ENCODE assay signal across 35 mouse cellular contexts in the genomic region with DNA sequence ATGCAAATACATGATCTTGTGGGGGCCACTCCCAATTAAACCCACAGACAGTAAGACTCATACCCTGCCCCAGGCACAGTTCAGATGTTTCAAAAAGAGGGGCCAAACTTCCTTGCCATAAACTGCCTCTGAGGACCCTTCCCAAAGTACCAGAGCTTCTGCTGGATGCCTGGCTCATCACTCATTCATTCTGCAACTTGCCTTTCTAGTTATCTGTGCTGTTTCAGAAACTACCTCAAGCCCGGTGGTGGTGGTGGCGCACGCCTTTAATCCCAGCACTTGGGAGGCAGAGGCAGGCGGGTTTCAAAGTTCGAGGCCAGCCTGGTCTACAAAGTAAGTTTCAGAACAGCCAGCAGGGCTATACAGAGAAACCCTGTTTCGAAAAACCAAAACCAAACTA. TPM values are rescaled to one million over a fixed set of nuclear protein-coding genes. Genes with fewer than 3 reads are reported as not detected.
"Had no signal": no experiment of that assay in that cellular context is flagged by ENCODE, and none has a peak within 500 bp of the region (broad histone marks: within the 10 kb centered on the region; RNA-seq: fewer than 3 reads in every experiment).

No protein-coding gene starts in this region.

- H3K4me3 ChIP-seq: embryonic facial prominence, embryonic 10.5 days; embryonic facial prominence, embryonic 12.5 days; embryonic facial prominence, embryonic 13.5 days; embryonic facial prominence, embryonic 15.5 days; erythroblast, embryonic 14.5 days; forebrain, embryonic 10.5 days; forebrain, embryonic 12.5 days; forebrain, embryonic 13.5 days; forebrain, embryonic 15.5 days; gastrocnemius, adult 2 months; heart, adult 2 months had no signal

- H3K36me3 ChIP-seq: embryonic facial prominence, embryonic 10.5 days; embryonic facial prominence, embryonic 12.5 days; embryonic facial prominence, embryonic 13.5 days; embryonic facial prominence, embryonic 15.5 days; forebrain, embryonic 10.5 days; forebrain, embryonic 12.5 days; forebrain, embryonic 15.5 days had no signal

- H3K4me2 ChIP-seq: embryonic facial prominence, embryonic 12.5 days; embryonic facial prominence, embryonic 13.5 days; embryonic facial prominence, embryonic 15.5 days; forebrain, embryonic 12.5 days; forebrain, embryonic 13.5 days; forebrain, embryonic 15.5 days had no signal

- H3K4me1 ChIP-seq: embryonic facial prominence, embryonic 10.5 days; embryonic facial prominence, embryonic 12.5 days; embryonic facial prominence, embryonic 13.5 days; embryonic facial prominence, embryonic 15.5 days; forebrain, embryonic 10.5 days; forebrain, embryonic 12.5 days; forebrain, embryonic 13.5 days; forebrain, embryonic 15.5 days had no signal

- H3K27me3 ChIP-seq: embryonic facial prominence, embryonic 12.5 days; embryonic facial prominence, embryonic 13.5 days; embryonic facial prominence, embryonic 15.5 days; forebrain, embryonic 12.5 days; forebrain, embryonic 13.5 days; forebrain, embryonic 15.5 days had no signal

- H3K9ac ChIP-seq: embryonic facial prominence, embryonic 12.5 days; embryonic facial prominence, embryonic 13.5 days; embryonic facial prominence, embryonic 15.5 days; forebrain, embryonic 12.5 days; forebrain, embryonic 13.5 days; forebrain, embryonic 15.5 days; forebrain, postnatal 0 days had no signal

- DNase-seq: cerebellum, adult 2 months; cerebellum, adult 8-10 months; cerebellum, adult 9-10 months; cerebellum, adult 9-11 months; cerebellum, postnatal 25 days; cerebellum, postnatal 36 days; embryo, embryonic 11 days; forebrain, postnatal 0 days; gastrocnemius, adult 2 months; gastrocnemius, postnatal 10 days; gastrocnemius, postnatal 14 days; gastrocnemius, postnatal 25 days; gastrocnemius, postnatal 36 days; heart, adult 18-20 months; heart, adult 2 months had no signal

- ATAC-seq: forebrain, embryonic 13.5 days; forebrain, embryonic 14.5 days; forebrain, embryonic 15.5 days; forebrain, embryonic 16.5 days; forebrain, postnatal 0 days had no signal

- H3K9me3 ChIP-seq: embryonic facial prominence, embryonic 10.5 days; embryonic facial prominence, embryonic 12.5 days; embryonic facial prominence, embryonic 13.5 days; embryonic facial prominence, embryonic 15.5 days; forebrain, embryonic 10.5 days; forebrain, embryonic 12.5 days; forebrain, embryonic 13.5 days; forebrain, embryonic 15.5 days had no signal

- H3K27ac ChIP-seq: embryonic facial prominence, embryonic 10.5 days; embryonic facial prominence, embryonic 12.5 days; embryonic facial prominence, embryonic 13.5 days; embryonic facial prominence, embryonic 15.5 days; forebrain, embryonic 10.5 days; forebrain, embryonic 12.5 days; forebrain, embryonic 13.5 days; forebrain, embryonic 15.5 days; gastrocnemius, adult 2 months; heart, adult 2 months had no signal

RNA-seq across cellular contexts. Expression of a gene that starts 39.6 kb away (rescaled TPM):
- total RNA-seq: common myeloid progenitor, adult 5-6 weeks; gastrocnemius, adult 18-20 months; gastrocnemius, adult 2 months; gastrocnemius, adult 8-10 months; gastrocnemius, postnatal 10 days; gastrocnemius, postnatal 14 days; gastrocnemius, postnatal 25 days; gastrocnemius, postnatal 36 days; gastrocnemius, postnatal 4 days; granulocyte monocyte progenitor cell, adult 5-6 weeks; heart, adult 18-20 months; heart, adult 2 months had no signal
- polyA plus RNA-seq: cerebellum, adult 2 months; cortical plate, adult 2 months; embryonic facial prominence, embryonic 10.5 days; embryonic facial prominence, embryonic 11.5 days; embryonic facial prominence, embryonic 12.5 days; embryonic facial prominence, embryonic 13.5 days; embryonic facial prominence, embryonic 14.5 days; embryonic facial prominence, embryonic 15.5 days; erythroblast, embryonic 14.5 days; forebrain, embryonic 10.5 days; forebrain, embryonic 11.5 days; forebrain, embryonic 12.5 days; forebrain, embryonic 13.5 days; forebrain, embryonic 14.5 days; forebrain, embryonic 15.5 days; forebrain, embryonic 16.5 days; forebrain, postnatal 0 days; heart, adult 2 months had no signal
